Mouse (Mus musculus): ENCODE measurements around the gene Cpe. TPM values are rescaled to one million over a fixed set of nuclear protein-coding genes. Genes with fewer than 3 reads are reported as not detected.

Cpe gene
- total and polyA plus RNA-seq, 3 experiments = not detected

- no peak for DNase-seq (ENCODE audit: low read depth, low spot score)
- H3K79me2 ChIP-seq (ENCODE audit: control insufficient read depth, insufficient read depth, low read length, poor library complexity) = no peaks in the 10 kb centered on the region
- H3K27me3 ChIP-seq (ENCODE audit: control insufficient read depth in 1 of 2, insufficient read depth in 2 of 2, low read length in 2 of 2) = no peaks in the 10 kb centered on the region; a peak in 1 of 4 replicates
- no peak overlapping the region for H3K27ac ChIP-seq (ENCODE audit: control insufficient read depth, low read depth, low read length)
- TF ChIP-seq TAL1 (IDR thresholded peaks at IDR 0.05; ENCODE audit: low read length) (no peak), USF1 (IDR thresholded peaks at IDR 0.05; ENCODE audit: low read depth, low read length) (no peak), ZKSCAN1 (IDR thresholded peaks at IDR 0.05; ENCODE audit: low read depth, low read length) (no peak), GATA1 (IDR thresholded peaks at IDR 0.05; ENCODE audit: low read depth, low read length) (no peak), MAFK (IDR thresholded peaks at IDR 0.05; ENCODE audit: borderline replicate concordance, low read depth, low read length) (no peak), ZMIZ1 (IDR thresholded peaks at IDR 0.05; ENCODE audit: low read depth, low read length) (no peak), NRF1 (IDR thresholded peaks at IDR 0.05; ENCODE audit: insufficient read depth, low read depth, low read length, poor library complexity, severe bottlenecking) (no peak)
- no peaks in the 10 kb centered on the region for H3K4me1 ChIP-seq (ENCODE audit: control insufficient read depth in 1 of 2, insufficient read depth in 2 of 2, low read length in 2 of 2)
- no peak overlapping the region for H3K9ac ChIP-seq (ENCODE audit: control insufficient read depth, low read depth, low read length, poor library complexity, severe bottlenecking)
- no peak overlapping the region for H3K4me3 ChIP-seq (ENCODE audit: control insufficient read depth in 1 of 2, insufficient read depth in 1 of 2, low read depth in 2 of 2, low read length in 2 of 2)
- H3K36me3 ChIP-seq (ENCODE audit: control insufficient read depth in 1 of 2, insufficient read depth in 2 of 2, low read length in 2 of 2) = no peaks in the 10 kb centered on the region
- H3K9me3 ChIP-seq (replicated peaks; ENCODE audit: insufficient read depth, low read length) = no peaks in the 10 kb centered on the region
Measured at GRCm38 (mm10) chr8:64688741-64689140, 4.1 kb downstream of the Cpe start.

- DNase-seq (ENCODE audit: low read depth, low spot score) = no peak
- TF ChIP-seq POLR2AphosphoS2 (IDR thresholded peaks at IDR 0.05; ENCODE audit: low read length) = no peak
- no peak for TF ChIP-seq ZNF384 (IDR thresholded peaks at IDR 0.05; ENCODE audit: low read depth, low read length)
- TF ChIP-seq MAFK (IDR thresholded peaks at IDR 0.05; ENCODE audit: borderline replicate concordance, low read depth, low read length) = no peak
- no peak for TF ChIP-seq TCF12 (IDR thresholded peaks at IDR 0.05; ENCODE audit: low read depth, low read length)
- TF ChIP-seq JUND (IDR thresholded peaks at IDR 0.05; ENCODE audit: low read depth, low read length) = no peak
- TF ChIP-seq NRF1 (IDR thresholded peaks at IDR 0.05; ENCODE audit: insufficient read depth, low read depth, low read length, poor library complexity, severe bottlenecking) = no peak
- no peak for TF ChIP-seq USF2 (IDR thresholded peaks at IDR 0.05; ENCODE audit: borderline replicate concordance in 1 of 2, insufficient read depth in 1 of 2, low read depth in 1 of 2, low read length in 2 of 2)
- no peak for TF ChIP-seq NELFE (IDR thresholded peaks at IDR 0.05; ENCODE audit: low read depth, low read length)
- no peak for TF ChIP-seq BHLHE40 (IDR thresholded peaks at IDR 0.05; ENCODE audit: borderline replicate concordance, low read depth, low read length)
- TF ChIP-seq POLR2AphosphoS5 (IDR thresholded peaks at IDR 0.05; ENCODE audit: borderline replicate concordance, low read depth, low read length) = no peak
- TF ChIP-seq POLR2A (IDR thresholded peaks at IDR 0.05; ENCODE audit: control insufficient read depth in 1 of 2, insufficient read depth in 1 of 2, low read depth in 1 of 2, low read length in 2 of 2, poor library complexity in 1 of 2) = no peak
- no peak for TF ChIP-seq E2F4 (IDR thresholded peaks at IDR 0.05; ENCODE audit: borderline replicate concordance, low read depth, low read length)
- no peak for TF ChIP-seq MXI1 (IDR thresholded peaks at IDR 0.05; ENCODE audit: low read depth, low read length)
- no peak for TF ChIP-seq KAT2A (conservative IDR thresholded peaks at IDR 0.05; ENCODE audit: low read depth, low read length)
- no peak for TF ChIP-seq RCOR1 (IDR thresholded peaks at IDR 0.05; ENCODE audit: low read depth, low read length)
- no peak for TF ChIP-seq RAD21 (IDR thresholded peaks at IDR 0.05; ENCODE audit: low read depth, low read length)
- no peak for TF ChIP-seq CTCF (IDR thresholded peaks at IDR 0.05 in 2 of 3, conservative IDR thresholded peaks at IDR 0.05 in 1 of 3; ENCODE audit: control insufficient read depth in 1 of 3, insufficient read depth in 1 of 3, low read depth in 2 of 3, low read length in 3 of 3, poor library complexity in 1 of 3, severe bottlenecking in 1 of 3)
- no peak for TF ChIP-seq MEF2A (IDR thresholded peaks at IDR 0.05; ENCODE audit: extremely low read depth, insufficient replicate concordance, low read depth, low read length, poor library complexity, severe bottlenecking)
- Histone ChIP-seq H3K9me3 (replicated peaks; ENCODE audit: insufficient read depth, low read length) (no peaks in the 10 kb centered on the region), H3K36me3 (ENCODE audit: control insufficient read depth in 1 of 2, insufficient read depth in 2 of 2, low read length in 2 of 2) (no peaks in the 10 kb centered on the region), H3K79me2 (ENCODE audit: control insufficient read depth, insufficient read depth, low read length, poor library complexity) (no peaks in the 10 kb centered on the region), H3K9ac (ENCODE audit: control insufficient read depth, low read depth, low read length, poor library complexity, severe bottlenecking) (no peak overlapping the region), H3K4me1 (ENCODE audit: control insufficient read depth in 1 of 2, insufficient read depth in 2 of 2, low read length in 2 of 2) (no peaks in the 10 kb centered on the region), H3K27me3 (ENCODE audit: control insufficient read depth in 1 of 2, insufficient read depth in 2 of 2, low read length in 2 of 2) (no peaks in the 10 kb centered on the region; a peak in 1 of 4 replicates), H3K27ac (ENCODE audit: control insufficient read depth, low read depth, low read length) (no peak overlapping the region), H3K4me3 (ENCODE audit: control insufficient read depth in 1 of 2, insufficient read depth in 1 of 2, low read depth in 2 of 2, low read length in 2 of 2) (no peak overlapping the region)
Measured at GRCm38 (mm10) chr8:64688161-64688560, 4.7 kb downstream of the Cpe start.

Data from MEL (cell line).